Mouse (Mus musculus) lung, embryonic 15.5 days (tissue): ENCODE measurements around the gene Pitpna. TPM values are rescaled to one million over a fixed set of nuclear protein-coding genes. Genes with fewer than 3 reads are reported as not detected.

Experiments
- ATAC-seq: fragments of 200-750 bp; cut with Nextera tagmentation; 2 replicates; pipeline ENCODE4 v1.8.0; 2017; ENCODE audit warnings: moderate number of reproducible peaks, borderline replicate concordance; ENCODE audit not compliant: low FRiP score, low TSS enrichment; ENCODE audit errors: extremely low read depth
- H3K27ac ChIP-seq: fragments of 300-500 bp; sonication (generic); 2 replicates; pipeline ENCODE4 v1.5.1; 2015; ENCODE audit warnings: moderate library complexity, mild to moderate bottlenecking, inconsistent platforms
- H3K27me3 ChIP-seq: fragments of 300-500 bp; sonication (generic); 2 replicates; pipeline ENCODE4 v1.6.1; 2015; ENCODE audit warnings: inconsistent platforms
- H3K36me3 ChIP-seq: fragments of 300-500 bp; sonication (generic); 2 replicates; pipeline ENCODE4 v1.6.1; 2015; ENCODE audit warnings: inconsistent platforms
- H3K4me1 ChIP-seq: fragments of 300-500 bp; sonication (generic); 2 replicates; pipeline ENCODE4 v1.6.1; 2015; ENCODE audit warnings: inconsistent platforms
- H3K4me2 ChIP-seq: fragments of 300-500 bp; sonication (generic); 2 replicates; pipeline ENCODE4 v1.6.1; 2015; ENCODE audit warnings: inconsistent platforms, mild to moderate bottlenecking, moderate library complexity
- H3K4me3 ChIP-seq: fragments of 300-500 bp; sonication (generic); 2 replicates; pipeline ENCODE4 v1.5.1; 2015; ENCODE audit warnings: mild to moderate bottlenecking, inconsistent platforms
- H3K9ac ChIP-seq: fragments of 300-500 bp; sonication (generic); 2 replicates; pipeline ENCODE4 v1.6.1; 2015; ENCODE audit warnings: inconsistent platforms
- H3K9me3 ChIP-seq: fragments of 300-500 bp; sonication (generic); 2 replicates; pipeline ENCODE4 v1.6.1; 2016; ENCODE audit warnings: inconsistent platforms
- WGBS: fragments of 180-500 bp; shearing (Covaris S2); methylation state at CpG from one replicate; pipeline ENCODE4 v1.1.7; 2015; 5-methylcytosine and 5-hydroxymethylcytosine counted together
- polyA plus RNA-seq: library from polyadenylated mRNA; unstranded; fragments of >200 nt; fragmentation: Nextera tagmentation; extraction: Ambion mirVana; gene quantifications from 2 replicates; pipeline ENCODE4 v1.2.1, GENCODE M21; 2015

Pitpna gene
- polyA plus RNA-seq, 1 experiment from 2014 or later = 76.8 TPM

DNA sequence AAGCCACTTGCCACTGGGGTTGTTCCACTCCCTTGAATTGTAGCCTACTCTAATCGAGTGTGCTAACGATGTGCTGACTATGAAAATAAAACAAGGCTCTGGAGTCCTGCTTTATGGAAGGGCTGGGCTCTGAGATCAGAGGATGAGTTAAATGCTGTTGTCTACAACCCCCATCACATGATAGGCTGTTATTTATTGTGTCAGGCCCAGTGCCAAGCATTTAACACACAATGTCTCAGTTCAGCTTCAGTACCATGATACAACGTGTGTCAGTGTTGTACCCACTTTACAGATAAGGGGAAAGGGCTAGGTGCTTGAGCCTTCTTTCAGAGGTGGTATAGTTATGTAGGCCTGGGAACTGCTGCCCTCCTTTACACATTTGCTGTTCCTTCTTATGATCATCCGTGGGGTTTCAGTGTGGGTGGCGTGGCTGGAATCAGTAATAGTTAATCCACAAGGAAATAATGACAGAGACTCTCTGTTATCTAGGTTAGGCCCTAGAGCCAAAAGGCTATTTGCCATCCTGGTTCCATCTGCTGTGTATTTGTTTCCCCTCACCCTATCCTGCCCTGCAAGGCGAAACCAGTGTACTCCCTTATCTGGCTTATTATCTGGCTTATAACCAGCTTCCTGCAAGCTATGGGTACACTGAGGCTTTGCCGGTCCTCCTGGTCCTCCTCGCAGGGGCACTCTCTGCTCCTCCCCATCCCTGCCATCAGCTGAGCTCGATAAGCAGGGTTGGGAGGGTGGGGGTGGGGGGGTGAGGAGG lies 20.4 kb upstream of the Pitpna start:
- no peaks in the 10 kb centered on the region for H3K36me3 ChIP-seq
- H3K4me2 ChIP-seq = no peak overlapping the region
- H3K27ac ChIP-seq = no peak overlapping the region
- no peak for ATAC-seq
- WGBS = 38% methylated on average over 9 of the region's 9 CpGs
- H3K4me3 ChIP-seq = no peak overlapping the region
- H3K27me3 ChIP-seq = no peaks in the 10 kb centered on the region
- H3K4me1 ChIP-seq = peaks cover 42% of the 10 kb centered on the region
- H3K9me3 ChIP-seq = no peaks in the 10 kb centered on the region
- H3K9ac ChIP-seq = no peak overlapping the region

DNA sequence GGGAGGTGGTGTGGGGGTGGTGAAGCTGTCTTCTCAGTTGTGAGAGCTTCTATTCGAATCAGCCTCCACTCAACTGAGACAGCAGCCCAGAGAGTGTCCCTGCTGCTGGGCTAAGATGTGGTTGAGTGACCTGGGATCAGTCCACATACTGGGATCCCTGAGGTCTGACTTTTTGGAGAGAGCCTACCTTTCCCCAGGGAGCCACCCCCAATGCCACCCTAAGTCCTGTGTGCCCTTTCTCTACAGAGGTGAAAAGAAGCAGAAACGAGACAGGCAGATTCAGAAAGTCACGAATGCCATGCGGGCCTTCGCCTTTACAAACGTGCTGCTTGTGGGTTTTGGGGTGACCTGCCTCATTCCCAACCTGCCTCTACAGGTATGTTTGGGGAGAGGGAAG lies 19.8 kb upstream of the Pitpna start:
- H3K4me2 ChIP-seq = no peak overlapping the region
- peaks cover 48% of the 10 kb centered on the region for H3K4me1 ChIP-seq
- WGBS = 78% methylated on average over 6 of the region's 6 CpGs
- H3K4me3 ChIP-seq = no peak overlapping the region
- no peak overlapping the region for H3K27ac ChIP-seq
- H3K9me3 ChIP-seq = no peaks in the 10 kb centered on the region
- no peak overlapping the region for H3K9ac ChIP-seq
- ATAC-seq = no peak
- H3K27me3 ChIP-seq = no peaks in the 10 kb centered on the region
- no peaks in the 10 kb centered on the region for H3K36me3 ChIP-seq

DNA sequence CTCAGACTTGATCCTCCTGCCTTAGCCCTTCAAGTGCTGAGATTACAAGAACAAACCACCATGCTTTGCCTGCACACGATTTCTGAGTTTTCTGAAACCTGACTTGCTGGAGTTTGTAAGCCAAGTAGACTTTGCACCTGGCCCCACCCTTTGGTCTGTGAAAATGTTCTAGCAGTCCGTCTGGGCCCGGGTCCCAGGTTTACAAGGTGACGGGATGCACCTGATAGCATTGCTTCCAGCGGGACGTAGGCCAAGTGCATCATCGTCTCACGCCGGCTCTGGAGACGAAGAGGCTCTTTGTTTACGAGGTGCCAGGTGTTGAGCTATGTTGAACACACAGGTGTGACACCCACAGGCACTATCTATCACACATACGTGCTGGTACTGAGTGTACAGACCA lies 18.9 kb upstream of the Pitpna start:
- Histone ChIP-seq H3K27me3 (no peaks in the 10 kb centered on the region), H3K36me3 (no peaks in the 10 kb centered on the region), H3K4me2 (no peak overlapping the region), H3K9ac (no peak overlapping the region), H3K9me3 (no peaks in the 10 kb centered on the region), H3K4me1 (peaks cover 46% of the 10 kb centered on the region), H3K27ac (no peak overlapping the region), H3K4me3 (no peak overlapping the region)
- WGBS = 88% methylated on average over 12 of the region's 12 CpGs
- no peak for ATAC-seq

DNA sequence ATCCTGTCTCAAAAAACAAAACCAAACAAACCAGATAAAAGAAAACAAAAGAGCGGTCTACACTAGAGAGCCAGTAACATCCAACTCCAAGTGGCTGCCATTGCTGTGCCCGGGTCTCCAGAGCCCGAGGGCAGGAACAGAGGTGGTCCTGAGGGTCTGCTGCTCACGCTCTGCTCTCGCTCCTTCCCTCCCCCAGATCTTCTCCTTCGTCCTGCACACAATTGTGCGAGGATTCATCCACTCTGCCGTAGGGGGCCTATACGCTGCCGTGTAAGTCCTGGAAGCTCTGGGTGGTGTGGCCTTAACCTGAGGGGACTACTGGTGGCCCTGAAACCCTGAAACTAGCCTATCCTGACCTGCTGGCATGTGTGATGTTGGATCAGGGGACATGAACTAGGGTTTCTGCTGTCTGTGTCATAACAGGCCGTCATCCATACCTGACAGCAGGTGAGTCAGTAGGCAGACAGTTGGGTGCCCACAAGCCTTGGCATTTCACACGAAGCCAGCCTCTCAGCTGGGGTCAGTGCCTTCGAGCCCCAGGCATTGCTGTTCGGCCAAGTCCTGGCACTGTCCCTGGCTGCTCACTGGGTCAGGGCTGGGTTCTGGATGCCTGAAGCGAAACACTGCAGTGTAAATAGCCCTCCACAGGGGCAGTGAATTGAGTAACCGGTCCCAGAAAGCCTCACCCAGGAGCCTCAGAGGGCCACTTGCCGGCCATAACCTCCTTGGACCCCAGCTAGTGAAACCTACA lies 17.3 kb upstream of the Pitpna start:
- Histone ChIP-seq H3K36me3 (no peaks in the 10 kb centered on the region), H3K4me2 (no peak overlapping the region), H3K9ac (no peak overlapping the region), H3K9me3 (no peaks in the 10 kb centered on the region), H3K4me1 (peaks cover 41% of the 10 kb centered on the region), H3K4me3 (no peak overlapping the region), H3K27ac (no peak overlapping the region), H3K27me3 (no peaks in the 10 kb centered on the region)
- no peak for ATAC-seq
- 88% methylated on average over 17 of the region's 17 CpGs for WGBS

DNA sequence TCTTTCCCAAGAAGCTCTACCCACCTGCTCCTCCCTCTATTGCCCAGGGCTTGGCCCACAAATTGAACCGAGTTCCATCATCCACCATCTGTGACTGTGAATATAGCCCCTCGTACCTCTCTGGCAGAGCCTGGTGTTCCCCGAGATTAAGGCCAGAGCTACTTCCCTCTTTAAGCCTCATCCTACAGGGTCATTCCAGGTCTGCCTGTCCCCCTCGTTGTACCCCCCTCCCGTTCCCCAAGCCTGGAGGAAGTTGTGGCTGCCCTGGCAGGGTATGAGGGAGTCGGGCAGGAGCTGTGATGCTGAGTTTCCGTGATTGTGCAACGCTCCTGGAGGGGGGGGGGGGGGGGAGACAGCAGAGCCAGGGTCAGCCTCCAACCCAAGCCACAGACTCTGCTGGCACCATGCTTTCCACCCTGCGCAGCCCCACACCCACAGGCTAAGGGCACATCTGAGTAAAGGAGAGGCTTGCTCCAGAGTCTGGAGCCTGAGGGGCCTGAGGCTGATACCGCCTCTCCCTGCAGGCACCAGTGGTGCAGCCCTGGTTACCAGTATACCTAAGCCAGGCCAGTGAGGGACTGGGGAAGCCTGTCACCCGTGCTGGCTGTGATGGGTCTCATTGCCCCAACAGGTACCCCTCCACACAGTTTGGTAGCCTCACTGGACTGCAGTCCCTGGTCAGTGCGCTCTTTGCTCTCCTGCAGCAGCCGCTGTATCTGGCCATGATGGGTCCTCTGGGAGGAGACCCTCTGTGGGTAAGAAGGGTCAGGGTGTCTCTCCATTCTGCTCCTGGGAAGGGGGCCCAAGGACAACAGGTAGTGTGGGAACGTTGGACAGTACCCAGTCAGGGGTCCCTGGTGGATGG lies 16.5 kb upstream of the Pitpna start:
- no peak overlapping the region for H3K4me3 ChIP-seq
- no peak overlapping the region for H3K9ac ChIP-seq
- WGBS = 54% methylated on average over 12 of the region's 14 CpGs
- H3K4me2 ChIP-seq = no peak overlapping the region
- ATAC-seq = no peak
- H3K27me3 ChIP-seq = no peaks in the 10 kb centered on the region
- no peaks in the 10 kb centered on the region for H3K36me3 ChIP-seq
- H3K9me3 ChIP-seq = no peaks in the 10 kb centered on the region
- peaks cover 33% of the 10 kb centered on the region for H3K4me1 ChIP-seq
- H3K27ac ChIP-seq = no peak overlapping the region

DNA sequence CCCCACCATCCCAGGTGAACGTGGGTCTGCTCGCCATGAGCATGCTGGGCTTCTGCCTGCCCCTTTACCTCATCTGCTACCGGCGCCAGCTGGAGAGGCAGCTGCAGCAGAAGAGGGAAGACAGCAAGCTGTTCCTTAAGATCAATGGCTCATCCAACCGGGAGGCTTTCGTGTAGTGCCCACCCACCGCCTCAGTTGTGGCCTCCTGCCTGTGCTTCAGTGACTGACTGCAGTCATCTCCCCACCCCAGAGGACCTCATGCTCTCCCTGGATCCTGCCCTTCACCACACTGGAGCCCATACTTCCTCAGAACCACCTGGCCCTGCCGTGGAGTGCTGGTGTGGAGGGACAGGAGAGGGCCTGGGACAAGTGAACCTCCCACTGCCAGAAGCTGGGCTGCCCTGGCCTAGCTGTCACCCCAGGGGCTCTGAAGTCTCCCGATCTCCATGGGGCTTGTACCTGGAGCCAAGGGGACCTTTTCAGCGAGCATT lies 15.6 kb upstream of the Pitpna start:
- WGBS = 6% methylated on average over 10 of the region's 10 CpGs
- Histone ChIP-seq H3K9me3 (no peaks in the 10 kb centered on the region), H3K27me3 (no peaks in the 10 kb centered on the region), H3K9ac (no peak overlapping the region), H3K4me1 (peaks cover 24% of the 10 kb centered on the region), H3K4me3 (0 out of 2 replicates have a peak overlapping the region, but pooled peaks have one; percentile 3), H3K4me2 (peak overlapping the region; percentile 18), H3K27ac (peak overlapping the region; percentile 68), H3K36me3 (no peaks in the 10 kb centered on the region)
- peak; percentile 15; the same call in 1 of the 2 replicates for ATAC-seq

DNA sequence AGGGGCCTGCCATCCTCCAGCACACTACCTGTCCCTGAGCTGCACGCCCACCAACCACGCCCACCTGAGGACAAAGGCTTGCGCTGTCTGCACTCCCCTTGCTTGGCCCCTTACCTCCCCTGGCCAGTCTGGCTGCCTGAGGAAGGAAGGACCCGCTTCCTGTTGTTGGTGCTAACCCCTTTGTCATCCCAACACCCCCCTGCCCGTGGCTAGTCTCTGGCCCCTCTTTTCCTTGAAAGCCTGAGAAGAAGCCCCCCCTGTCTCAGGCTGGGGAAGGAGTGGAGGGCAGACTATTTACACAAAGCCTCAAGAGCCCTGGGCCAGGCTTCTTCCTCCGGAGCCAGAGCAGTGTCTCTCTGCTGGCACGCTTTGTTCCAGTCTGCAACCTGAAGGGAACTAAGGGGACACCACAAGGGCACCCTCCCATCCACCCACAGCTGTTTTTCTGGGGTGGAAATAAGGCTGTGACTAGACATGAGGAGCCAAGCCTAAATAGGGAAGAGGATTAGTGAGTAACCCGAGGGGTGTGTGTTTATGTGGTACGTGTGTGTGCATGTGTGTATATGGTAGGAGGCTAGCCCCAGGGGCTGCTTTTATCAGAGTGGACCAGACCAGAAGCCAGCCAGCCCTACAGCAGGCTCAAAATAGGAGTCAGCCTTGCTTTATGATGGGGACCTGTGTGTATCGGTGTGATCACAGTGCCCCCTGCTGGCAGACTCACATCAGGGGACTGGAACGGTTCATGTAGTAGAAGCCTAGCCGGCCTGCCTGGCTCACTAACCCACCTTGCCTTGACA lies 14.8 kb upstream of the Pitpna start:
- no peak overlapping the region for H3K9ac ChIP-seq
- H3K4me3 ChIP-seq = 0 out of 2 replicates have a peak overlapping the region, but pooled peaks have one; percentile 3
- 9% methylated on average over 12 of the region's 12 CpGs for WGBS
- H3K36me3 ChIP-seq = no peaks in the 10 kb centered on the region
- peak overlapping the region; percentile 68 for H3K27ac ChIP-seq
- peak overlapping the region; percentile 18 for H3K4me2 ChIP-seq
- no peaks in the 10 kb centered on the region for H3K9me3 ChIP-seq
- H3K4me1 ChIP-seq = peaks cover 24% of the 10 kb centered on the region
- ATAC-seq = peak; percentile 86
- no peaks in the 10 kb centered on the region for H3K27me3 ChIP-seq

DNA sequence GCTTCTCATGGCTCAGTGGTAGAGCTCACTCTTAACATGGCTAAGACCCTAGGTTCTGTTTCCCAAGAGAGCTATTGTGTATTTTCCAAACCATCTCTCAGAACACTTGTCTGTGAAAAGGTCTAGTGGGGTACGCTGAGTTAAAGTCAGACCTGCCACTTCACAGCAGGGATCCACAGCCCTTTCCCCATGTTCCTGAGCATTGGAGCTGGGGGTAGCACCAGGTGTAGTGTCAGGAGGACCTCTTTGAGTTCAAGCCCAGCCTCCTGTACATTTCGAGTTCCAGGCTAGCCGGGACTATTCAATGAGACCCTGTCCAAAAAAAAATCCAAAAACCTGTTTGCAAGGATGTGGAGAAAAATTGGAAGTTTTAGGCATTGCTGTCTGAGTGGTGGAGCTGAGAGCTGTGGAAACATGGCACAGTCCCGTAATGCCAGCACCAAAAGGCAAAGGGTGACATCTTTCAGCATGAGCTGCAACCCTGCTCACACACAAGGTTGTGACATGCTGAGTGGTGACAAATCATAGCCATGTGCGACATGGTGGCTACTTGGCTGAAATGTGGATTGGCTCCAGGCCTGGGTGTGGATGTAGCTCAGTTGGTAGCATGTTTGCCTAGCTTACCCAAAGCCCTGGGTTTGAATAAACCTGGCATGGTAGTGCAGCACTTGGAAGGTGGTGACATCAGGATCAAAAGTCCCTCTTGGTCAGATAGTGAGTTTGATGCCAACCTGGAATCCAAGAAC lies 13.3 kb upstream of the Pitpna start:
- Histone ChIP-seq H3K4me2 (no peak overlapping the region), H3K9me3 (no peaks in the 10 kb centered on the region), H3K27me3 (no peaks in the 10 kb centered on the region), H3K4me1 (peaks cover 24% of the 10 kb centered on the region), H3K9ac (no peak overlapping the region), H3K27ac (no peak overlapping the region), H3K4me3 (no peak overlapping the region), H3K36me3 (no peaks in the 10 kb centered on the region)
- whole genome bisulfite sequencing = 77% methylated on average over 5 of the region's 5 CpGs
- ATAC-seq = no peak

DNA sequence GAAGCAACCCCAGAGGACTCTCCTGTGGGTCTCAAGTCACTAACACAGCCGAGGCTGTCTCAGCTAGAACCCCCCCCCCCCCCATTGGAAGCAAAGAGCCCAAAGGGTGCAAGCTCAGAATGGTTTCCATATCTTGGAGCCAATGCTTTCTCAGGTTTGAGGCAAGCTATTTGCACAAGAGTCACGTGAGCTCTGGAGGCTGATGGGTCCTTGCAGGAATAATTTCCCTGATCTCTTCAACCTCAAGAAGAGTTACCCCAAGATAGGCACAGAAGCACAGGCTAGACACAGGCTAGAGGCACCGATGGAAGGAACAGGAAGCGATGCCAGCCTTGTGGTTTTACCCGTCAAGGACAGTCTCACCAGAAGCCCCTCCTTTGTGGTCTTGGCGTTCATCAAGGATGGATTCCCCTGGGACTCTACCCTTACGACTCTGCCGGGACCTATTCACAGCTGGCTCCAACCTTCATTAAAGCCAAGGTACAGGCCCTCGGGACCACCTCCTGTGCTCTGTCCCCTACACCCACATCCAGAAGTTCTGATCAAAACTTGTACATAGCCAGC lies 12.3 kb upstream of the Pitpna start:
- 68% methylated on average over 9 of the region's 9 CpGs for WGBS
- H3K9me3 ChIP-seq = no peaks in the 10 kb centered on the region
- no peaks in the 10 kb centered on the region for H3K27me3 ChIP-seq
- no peak overlapping the region for H3K27ac ChIP-seq
- no peaks in the 10 kb centered on the region for H3K36me3 ChIP-seq
- H3K4me2 ChIP-seq = no peak overlapping the region
- H3K9ac ChIP-seq = no peak overlapping the region
- no peak overlapping the region for H3K4me3 ChIP-seq
- ATAC-seq = no peak
- H3K4me1 ChIP-seq = peaks cover 24% of the 10 kb centered on the region

DNA sequence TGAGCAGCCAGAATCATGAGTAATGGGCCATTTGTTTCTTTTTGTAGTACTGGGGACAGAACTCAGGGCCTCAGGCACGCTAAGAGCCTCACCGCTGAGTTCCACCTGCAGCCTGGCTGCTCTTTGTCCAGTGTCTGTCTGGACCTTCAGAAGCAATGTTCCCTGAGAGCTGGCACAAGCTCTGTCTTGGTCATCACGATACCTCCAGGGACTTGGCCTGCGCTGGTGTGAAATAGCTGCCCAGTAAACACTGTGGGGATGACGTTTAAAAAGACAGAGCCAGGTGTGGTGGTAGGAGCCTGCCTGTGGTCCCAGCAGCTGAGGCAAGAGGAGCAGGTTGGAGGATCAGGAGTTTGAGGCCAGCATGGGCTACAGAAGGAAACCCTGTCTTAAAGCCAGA lies 9.3 kb upstream of the Pitpna start:
- Histone ChIP-seq H3K36me3 (no peaks in the 10 kb centered on the region), H3K4me2 (no peak overlapping the region), H3K9me3 (no peaks in the 10 kb centered on the region), H3K9ac (no peak overlapping the region), H3K4me1 (no peaks in the 10 kb centered on the region), H3K27me3 (no peaks in the 10 kb centered on the region), H3K4me3 (no peak overlapping the region), H3K27ac (no peak overlapping the region)
- 72% methylated on average over 5 of the region's 5 CpGs for WGBS
- ATAC-seq = no peak
